Mouse (Mus musculus) E14TG2a.4 (cell line): ENCODE measurements around the gene Sptlc3.

ENCODE experiments used
- CTCF ChIP-seq: conservative IDR thresholded peaks from 2 replicates; pipeline ENCODE4 v1.5.1; 2014; ENCODE audit warnings: low read length
- NANOG ChIP-seq: IDR thresholded peaks from 2 replicates; pipeline ENCODE4 v1.6.1; 2014; ENCODE audit warnings: borderline replicate concordance, low read length, mixed read lengths
- POU5F1 ChIP-seq: IDR thresholded peaks from 2 replicates; pipeline ENCODE4 v1.6.1; 2014; ENCODE audit warnings: low read length, borderline replicate concordance

- TF ChIP-seq CTCF: no peak
- no peak for TF ChIP-seq NANOG
- no peak for TF ChIP-seq POU5F1
These were observed 163.0 kb downstream of the Sptlc3 start for GRCm38 (mm10) chr2:139656750-139657149.
